10 mouse cellular contexts compared by ENCODE assay signal in the genomic region with DNA sequence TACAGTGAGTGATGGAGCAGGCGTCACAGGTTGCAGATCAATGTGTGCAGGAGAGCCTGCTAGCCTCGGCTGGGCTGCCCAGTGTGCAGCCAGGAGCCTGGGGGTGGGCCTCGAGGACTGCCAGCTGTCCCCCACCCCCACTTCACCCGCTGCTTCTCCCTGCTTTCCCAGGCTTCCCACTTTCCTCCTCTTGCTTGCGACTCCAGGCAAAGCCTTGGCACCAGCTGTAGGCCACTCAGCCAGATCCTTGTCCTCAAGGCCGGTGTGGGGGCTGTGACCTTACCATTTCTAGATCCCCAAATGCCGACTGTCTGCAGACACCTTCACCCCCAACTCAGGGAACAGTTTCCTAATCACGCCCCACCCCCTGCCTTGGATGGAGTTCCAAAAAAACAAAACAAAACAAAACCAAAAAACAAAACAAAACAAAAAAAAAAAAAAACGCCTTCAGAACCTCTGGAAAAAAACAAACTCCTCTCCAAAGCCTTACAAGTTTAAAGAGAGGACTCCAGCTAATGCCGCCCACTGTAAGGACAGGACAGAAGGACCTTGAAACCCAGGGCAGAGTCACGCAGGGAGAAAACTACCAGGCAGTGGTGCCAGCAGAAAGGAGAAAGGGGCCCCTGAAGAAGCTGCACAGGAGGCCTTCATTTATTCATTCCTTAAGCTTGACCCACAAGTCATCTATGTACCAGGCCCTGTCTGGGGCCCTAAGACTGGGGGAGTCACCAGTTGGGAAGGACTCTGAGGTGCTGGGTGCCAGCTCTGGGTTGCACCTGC. TPM values are rescaled to one million over a fixed set of nuclear protein-coding genes. Genes with fewer than 3 reads are reported as not detected.
DNase-seq lines count a peak whose midpoint lies in the region; ATAC-seq and TF ChIP-seq lines count a peak whose summit lies in the region.
"Had no signal": no experiment of that assay in that cellular context is flagged by ENCODE, and none has a peak within 500 bp of the region (broad histone marks: within the 10 kb centered on the region; RNA-seq: fewer than 3 reads in every experiment).

No protein-coding gene starts in this region.

- H3K4me2 ChIP-seq in heart, postnatal 0 days (ENCODE audit: low read depth, low read length), result no peak overlapping the region
- peak overlapping the region; percentile 93 for H3K4me2 ChIP-seq in forebrain, postnatal 0 days (ENCODE audit: low read depth)
- H3K4me2 ChIP-seq in midbrain, embryonic 15.5 days, result peak overlapping the region; percentile 77
- no peak overlapping the region for H3K4me2 ChIP-seq in liver, embryonic 12.5 days

- H3K9ac ChIP-seq in heart, postnatal 0 days (replicated peaks; ENCODE audit: low read depth, low read length), result no peak overlapping the region
- no peak overlapping the region for H3K9ac ChIP-seq in forebrain, postnatal 0 days
- no peak overlapping the region for H3K9ac ChIP-seq in midbrain, embryonic 15.5 days
- H3K9ac ChIP-seq in liver, embryonic 12.5 days, result no peak overlapping the region

- no peaks in the 10 kb centered on the region for H3K36me3 ChIP-seq in heart, postnatal 0 days (replicated peaks; ENCODE audit: control insufficient read depth, insufficient read depth, low read length)
- no peaks in the 10 kb centered on the region for H3K36me3 ChIP-seq in forebrain, postnatal 0 days (ENCODE audit: insufficient read depth)
- no peaks in the 10 kb centered on the region for H3K36me3 ChIP-seq in midbrain, embryonic 15.5 days (replicated peaks)
- H3K36me3 ChIP-seq in liver, embryonic 12.5 days, result no peaks in the 10 kb centered on the region

- no peak for DNase-seq in heart, postnatal 0 days (ENCODE audit: low spot score)
- DNase-seq in heart, postnatal 36 days, result no peak
- peak; percentile 73 for DNase-seq in adrenal gland, postnatal 14 days
- peak; percentile 33 for DNase-seq in forebrain, postnatal 0 days
- no peak for DNase-seq in gastrocnemius, postnatal 36 days

- no peak for TF ChIP-seq EP300 in heart, postnatal 0 days (IDR thresholded peaks at IDR 0.05; ENCODE audit: low read depth)

- no peaks in the 10 kb centered on the region for H3K9me3 ChIP-seq in heart, postnatal 0 days (replicated peaks; ENCODE audit: control insufficient read depth, low read length)
- H3K9me3 ChIP-seq in forebrain, postnatal 0 days (ENCODE audit: low read length), result no peaks in the 10 kb centered on the region
- no peaks in the 10 kb centered on the region for H3K9me3 ChIP-seq in midbrain, embryonic 15.5 days
- peaks cover under 1% of the 10 kb centered on the region; the same call in 1 of the 2 replicates for H3K9me3 ChIP-seq in liver, embryonic 12.5 days (replicated peaks)

- H3K4me1 ChIP-seq in heart, postnatal 0 days (ENCODE audit: control insufficient read depth, insufficient read depth), result peaks cover 13% of the 10 kb centered on the region
- peaks cover 11% of the 10 kb centered on the region for H3K4me1 ChIP-seq in forebrain, postnatal 0 days (ENCODE audit: insufficient read depth)
- peaks cover 38% of the 10 kb centered on the region for H3K4me1 ChIP-seq in midbrain, embryonic 15.5 days
- H3K4me1 ChIP-seq in liver, embryonic 12.5 days, result peaks cover 16% of the 10 kb centered on the region

- 17% methylated on average over 11 of the region's 11 CpGs for WGBS in heart, postnatal 0 days
- 18% methylated on average over 11 of the region's 11 CpGs for WGBS in forebrain, postnatal 0 days
- WGBS in midbrain, embryonic 15.5 days, result 16% methylated on average over 11 of the region's 11 CpGs
- 15% methylated on average over 11 of the region's 11 CpGs for WGBS in liver, embryonic 12.5 days (ENCODE audit: insufficient replicate concordance)

- peaks cover 78% of the 10 kb centered on the region for H3K27me3 ChIP-seq in heart, postnatal 0 days (ENCODE audit: control insufficient read depth, insufficient read depth, low read length)
- peaks cover 57% of the 10 kb centered on the region for H3K27me3 ChIP-seq in forebrain, postnatal 0 days (ENCODE audit: insufficient read depth, low read length)
- peaks cover 83% of the 10 kb centered on the region for H3K27me3 ChIP-seq in midbrain, embryonic 15.5 days (replicated peaks)
- H3K27me3 ChIP-seq in liver, embryonic 12.5 days (replicated peaks), result peaks cover 99% of the 10 kb centered on the region

- no peak for TF ChIP-seq CTCF in heart, postnatal 0 days (IDR thresholded peaks at IDR 0.05; ENCODE audit: low read depth)
- TF ChIP-seq CTCF in forebrain, postnatal 0 days (IDR thresholded peaks at IDR 0.05; ENCODE audit: low read depth), result no peak

- H3K4me3 ChIP-seq in heart, postnatal 0 days (ENCODE audit: low read depth, low read length), result 0 out of 2 replicates have a peak overlapping the region, but pooled peaks have one; percentile 45
- peak overlapping the region; percentile 49; the same call in 1 of the 2 replicates for H3K4me3 ChIP-seq in forebrain, postnatal 0 days (ENCODE audit: low read depth, low read length)
- H3K4me3 ChIP-seq in midbrain, embryonic 15.5 days, result peak overlapping the region; percentile 40
- H3K4me3 ChIP-seq in liver, embryonic 12.5 days, result no peak overlapping the region

- no peak overlapping the region for H3K27ac ChIP-seq in heart, postnatal 0 days (ENCODE audit: low read depth)
- H3K27ac ChIP-seq in forebrain, postnatal 0 days (ENCODE audit: low read depth, low read length), result peak overlapping the region; percentile 35; the same call in 1 of the 2 replicates
- no peak overlapping the region for H3K27ac ChIP-seq in midbrain, embryonic 15.5 days
- H3K27ac ChIP-seq in liver, embryonic 12.5 days, result no peak overlapping the region

- ATAC-seq in heart, postnatal 0 days (ENCODE audit: insufficient read depth, low read depth), result no peak
- no peak for ATAC-seq in forebrain, postnatal 0 days
- ATAC-seq in midbrain, embryonic 15.5 days (replicated peaks), result no peak
- no peak for ATAC-seq in liver, embryonic 12.5 days
- no peak for ATAC-seq in monocyte, adult 5-6 weeks (replicated peaks; ENCODE audit: insufficient number of reproducible peaks, low FRiP score, low TSS enrichment, poor library complexity, severe bottlenecking)

- intact Hi-C loops in heart, postnatal 36 days (cut with DNase I), result no loop called here
- intact Hi-C loops in gastrocnemius, postnatal 36 days (cut with DNase I), result no loop called here

RNA-seq across cellular contexts. Expression of a gene that starts 1.0 kb away (rescaled TPM):
- not detected in 2 replicates for total RNA-seq in heart, postnatal 0 days (2014; rRNA removed; ENCODE audit: low replicate concordance)
- polyA plus RNA-seq in heart, postnatal 0 days (2015; fragmentation: Nextera tagmentation; extraction: Ambion mirVana), result 0.04 TPM in 1 of 2 replicates, not detected in the other
- under 1 TPM in 1 of 2 experiments, not detected in 1; 0.19 TPM for total RNA-seq in heart, postnatal 36 days (2021)
- total RNA-seq in adrenal gland, postnatal 14 days (2021), result 28.5 and 31.5 TPM in 2 replicates
- total RNA-seq in forebrain, postnatal 0 days (2014; rRNA removed), result 140 and 146 TPM in 2 replicates
- 99.1 and 133 TPM in 2 replicates for polyA plus RNA-seq in forebrain, postnatal 0 days (2015; fragmentation: Nextera tagmentation; extraction: Ambion mirVana)
- polyA plus RNA-seq in midbrain, embryonic 15.5 days (2015; fragmentation: Nextera tagmentation; extraction: Ambion mirVana), result 53.4 and 62.8 TPM in 2 replicates
- under 1 TPM; 0.08 to 0.17 TPM for total RNA-seq in gastrocnemius, postnatal 36 days (2021)
- not detected in 2 replicates for polyA plus RNA-seq in liver, embryonic 12.5 days (2016; fragmentation: Nextera tagmentation; extraction: Ambion mirVana)
- not detected in 3 replicates for total RNA-seq in monocyte, adult 5-6 weeks (2017)

RNA-seq across cellular contexts. Expression of a gene that starts 26.4 kb away (rescaled TPM):
- not detected in 2 replicates for total RNA-seq in heart, postnatal 0 days (2014; rRNA removed; ENCODE audit: low replicate concordance)
- polyA plus RNA-seq in heart, postnatal 0 days (2015; fragmentation: Nextera tagmentation; extraction: Ambion mirVana), result 0.10 and 0.15 TPM in 2 replicates
- total RNA-seq in heart, postnatal 36 days (2021), result not detected
- total RNA-seq in adrenal gland, postnatal 14 days (2021), result not detected in 2 replicates
- total RNA-seq in forebrain, postnatal 0 days (2014; rRNA removed), result 0.38 and 0.92 TPM in 2 replicates
- 0.31 and 0.69 TPM in 2 replicates for polyA plus RNA-seq in forebrain, postnatal 0 days (2015; fragmentation: Nextera tagmentation; extraction: Ambion mirVana)
- 0.71 and 0.82 TPM in 2 replicates for polyA plus RNA-seq in midbrain, embryonic 15.5 days (2015; fragmentation: Nextera tagmentation; extraction: Ambion mirVana)
- under 1 TPM in 1 of 2 experiments, not detected in 1; 0.42 TPM for total RNA-seq in gastrocnemius, postnatal 36 days (2021)
- polyA plus RNA-seq in liver, embryonic 12.5 days (2016; fragmentation: Nextera tagmentation; extraction: Ambion mirVana), result not detected in 2 replicates
- not detected in 3 replicates for total RNA-seq in monocyte, adult 5-6 weeks (2017)
- total RNA-seq: adrenal gland, adult 18-20 months; CH12.LX had no signal

RNA-seq across cellular contexts. Expression of a gene that starts 30.1 kb away (rescaled TPM):
- 17.2 and 35.7 TPM in 2 replicates for total RNA-seq in heart, postnatal 0 days (2014; rRNA removed; ENCODE audit: low replicate concordance)
- polyA plus RNA-seq in heart, postnatal 0 days (2015; fragmentation: Nextera tagmentation; extraction: Ambion mirVana), result 9.1 and 9.9 TPM in 2 replicates
- total RNA-seq in heart, postnatal 36 days (2021), result 10 to 100 TPM; 18.7 to 22.7 TPM
- 14.5 and 23.0 TPM in 2 replicates for total RNA-seq in adrenal gland, postnatal 14 days (2021)
- 32.4 and 39.2 TPM in 2 replicates for total RNA-seq in forebrain, postnatal 0 days (2014; rRNA removed)
- polyA plus RNA-seq in forebrain, postnatal 0 days (2015; fragmentation: Nextera tagmentation; extraction: Ambion mirVana), result 14.5 and 17.9 TPM in 2 replicates
- 33.0 and 40.7 TPM in 2 replicates for polyA plus RNA-seq in midbrain, embryonic 15.5 days (2015; fragmentation: Nextera tagmentation; extraction: Ambion mirVana)
- 10 to 100 TPM; 15.4 to 20.5 TPM for total RNA-seq in gastrocnemius, postnatal 36 days (2021)
- polyA plus RNA-seq in liver, embryonic 12.5 days (2016; fragmentation: Nextera tagmentation; extraction: Ambion mirVana), result 7.2 and 7.3 TPM in 2 replicates
- 0.58 to 2.0 TPM (median 1.6 TPM) in 3 replicates for total RNA-seq in monocyte, adult 5-6 weeks (2017)

RNA-seq across cellular contexts. Expression of a gene that starts 41.9 kb away (rescaled TPM):
- 1.2 and 3.4 TPM in 2 replicates for total RNA-seq in heart, postnatal 0 days (2014; rRNA removed; ENCODE audit: low replicate concordance)
- polyA plus RNA-seq in heart, postnatal 0 days (2015; fragmentation: Nextera tagmentation; extraction: Ambion mirVana), result 10.9 and 11.6 TPM in 2 replicates
- total RNA-seq in heart, postnatal 36 days (2021), result 10 to 100 TPM in 1 of 2 experiments, 1 to 10 TPM in 1; 8.2 to 10.3 TPM
- 15.7 and 22.5 TPM in 2 replicates for total RNA-seq in adrenal gland, postnatal 14 days (2021)
- total RNA-seq in forebrain, postnatal 0 days (2014; rRNA removed), result 9.8 and 10.6 TPM in 2 replicates
- 34.6 and 35.5 TPM in 2 replicates for polyA plus RNA-seq in forebrain, postnatal 0 days (2015; fragmentation: Nextera tagmentation; extraction: Ambion mirVana)
- polyA plus RNA-seq in midbrain, embryonic 15.5 days (2015; fragmentation: Nextera tagmentation; extraction: Ambion mirVana), result 32.0 and 35.3 TPM in 2 replicates
- total RNA-seq in gastrocnemius, postnatal 36 days (2021), result 10 to 100 TPM; 16.0 to 17.1 TPM
- 41.4 and 44.0 TPM in 2 replicates for polyA plus RNA-seq in liver, embryonic 12.5 days (2016; fragmentation: Nextera tagmentation; extraction: Ambion mirVana)
- 3.8 to 10.5 TPM (median 4.8 TPM) in 3 replicates for total RNA-seq in monocyte, adult 5-6 weeks (2017)

RNA-seq across cellular contexts. Expression of a gene that starts 52.5 kb away (rescaled TPM):
- 0.53 TPM in 1 of 2 replicates, not detected in the other for total RNA-seq in heart, postnatal 0 days (2014; rRNA removed; ENCODE audit: low replicate concordance)
- 0.37 and 0.62 TPM in 2 replicates for polyA plus RNA-seq in heart, postnatal 0 days (2015; fragmentation: Nextera tagmentation; extraction: Ambion mirVana)
- total RNA-seq in heart, postnatal 36 days (2021), result not detected
- not detected in 2 replicates for total RNA-seq in adrenal gland, postnatal 14 days (2021)
- total RNA-seq in forebrain, postnatal 0 days (2014; rRNA removed), result 16.8 and 17.4 TPM in 2 replicates
- 24.7 and 28.1 TPM in 2 replicates for polyA plus RNA-seq in forebrain, postnatal 0 days (2015; fragmentation: Nextera tagmentation; extraction: Ambion mirVana)
- polyA plus RNA-seq in midbrain, embryonic 15.5 days (2015; fragmentation: Nextera tagmentation; extraction: Ambion mirVana), result 44.8 and 52.1 TPM in 2 replicates
- total RNA-seq in gastrocnemius, postnatal 36 days (2021), result under 1 TPM; 0.37 to 0.48 TPM
- 3.9 and 6.5 TPM in 2 replicates for polyA plus RNA-seq in liver, embryonic 12.5 days (2016; fragmentation: Nextera tagmentation; extraction: Ambion mirVana)
- not detected in 3 replicates for total RNA-seq in monocyte, adult 5-6 weeks (2017)

Comparison
In these comparisons a context has a peak if more than half of its experiments do, and no peak if none do; other contexts are left out.
1. DNase-seq: peak in adrenal gland, postnatal 14 days (single experiment) and forebrain, postnatal 0 days (single experiment); none in heart, postnatal 0 days (single experiment), heart, postnatal 36 days (0 of 2) and gastrocnemius, postnatal 36 days (0 of 2).
2. H3K4me2 ChIP-seq: peak in forebrain, postnatal 0 days (single experiment) and midbrain, embryonic 15.5 days (single experiment); none in heart, postnatal 0 days (single experiment) and liver, embryonic 12.5 days (single experiment).
3. RNA of a gene that starts 1.0 kb away (total RNA-seq): 140 to 146 TPM in forebrain, postnatal 0 days and 28.5 to 31.5 TPM in adrenal gland, postnatal 14 days; 0.19 TPM in heart, postnatal 36 days, 0.08 to 0.17 TPM in gastrocnemius, postnatal 36 days, not detected in heart, postnatal 0 days and not detected in monocyte, adult 5-6 weeks; every median in the first group is over 10 times any median in the second.